Mouse (Mus musculus) CD4-positive, CD25-positive, alpha-beta regulatory T cell, adult 4 months (primary cell): ENCODE data around the gene Cxcl10. TPM values are rescaled to one million over a fixed set of nuclear protein-coding genes. Genes with fewer than 3 reads are reported as not detected.

Experiments
- ATAC-seq: one replicate; pipeline ENCODE4 v1.8.0; 2017
- polyA plus RNA-seq, 2 experiments: library from polyadenylated mRNA; unstranded; fragments of 100-300 nt; shearing (Covaris generic); gene quantifications; one replicate each; pipeline ENCODE4 v1.2.1; 2017

Gene Cxcl10
- polyA plus RNA-seq, 2 experiments from 2014 or later = 12.1 to 23.6 TPM

DNA sequence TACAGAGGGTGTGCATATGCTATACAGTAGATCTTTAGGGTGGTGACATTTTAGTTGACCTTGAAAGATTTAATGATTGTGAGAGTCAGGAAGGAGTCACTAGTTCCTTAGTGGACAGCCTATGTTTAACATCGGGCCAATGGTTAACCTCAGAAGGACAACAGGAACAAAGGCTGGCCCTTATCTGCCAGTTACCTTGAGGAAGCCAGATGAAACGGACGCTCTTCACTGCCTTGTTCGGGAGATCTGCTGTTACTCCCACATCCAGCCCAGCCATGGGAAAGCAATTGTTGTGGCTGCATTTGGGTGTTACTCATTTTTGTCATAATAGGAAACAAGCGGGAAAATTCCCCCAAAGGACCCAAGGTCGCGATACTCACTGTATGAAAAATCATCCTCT is 34.9 kb downstream of the Cxcl10 start:
- no peak for ATAC-seq

GRCm38 (mm10) chr5:92312046-92312715 is 36.5 kb downstream of the Cxcl10 start:
- ATAC-seq = peak; percentile 42

DNA sequence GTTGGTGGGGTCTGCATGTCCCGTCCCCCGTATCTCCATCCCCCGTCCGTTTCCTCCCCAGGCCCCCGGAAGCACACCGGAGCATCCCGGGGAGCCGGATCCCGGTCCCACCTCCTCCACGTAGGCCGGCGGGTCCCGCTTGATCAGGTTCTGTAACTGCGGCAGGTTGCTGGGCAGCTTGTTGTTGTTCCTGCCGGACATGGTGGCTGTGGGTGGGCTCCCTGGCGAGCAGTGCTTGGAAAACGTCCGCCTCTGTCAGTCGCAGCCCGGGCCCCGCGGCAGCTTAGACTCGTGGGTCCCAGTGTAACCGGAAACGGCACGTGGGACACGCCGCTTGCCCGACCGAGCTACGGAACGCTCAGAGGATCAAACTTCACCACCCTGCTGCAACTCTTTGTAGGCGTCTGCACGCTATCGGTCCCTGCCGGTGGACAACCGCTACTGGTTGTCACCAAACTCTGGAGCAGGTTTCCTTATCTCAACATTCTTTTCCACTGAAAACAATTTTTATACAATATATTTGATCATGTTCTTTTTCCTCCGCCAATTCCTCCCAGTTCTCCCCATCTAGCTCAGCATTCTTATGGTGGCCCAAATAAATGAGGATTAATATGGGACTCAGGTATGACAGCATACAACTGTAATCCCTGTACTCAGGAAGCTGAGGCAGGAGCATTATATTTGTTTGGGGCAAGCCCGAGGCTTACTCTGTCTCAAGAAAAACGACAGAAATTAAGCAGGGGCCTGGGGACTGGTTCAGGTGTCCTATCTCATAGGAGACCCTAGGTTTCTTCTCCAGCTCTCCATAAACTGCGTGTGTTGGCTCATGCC is 38.8 kb downstream of the Cxcl10 start, which contains the start of gene Sdad1:
TSS of gene Sdad1 (minus strand) at position 799 of the 831 bp plus-strand sequence.
- ATAC-seq = peak; percentile 96

GRCm38 (mm10) chr5:92304291-92304690 is 44.4 kb downstream of the Cxcl10 start:
- ATAC-seq = no peak

DNA sequence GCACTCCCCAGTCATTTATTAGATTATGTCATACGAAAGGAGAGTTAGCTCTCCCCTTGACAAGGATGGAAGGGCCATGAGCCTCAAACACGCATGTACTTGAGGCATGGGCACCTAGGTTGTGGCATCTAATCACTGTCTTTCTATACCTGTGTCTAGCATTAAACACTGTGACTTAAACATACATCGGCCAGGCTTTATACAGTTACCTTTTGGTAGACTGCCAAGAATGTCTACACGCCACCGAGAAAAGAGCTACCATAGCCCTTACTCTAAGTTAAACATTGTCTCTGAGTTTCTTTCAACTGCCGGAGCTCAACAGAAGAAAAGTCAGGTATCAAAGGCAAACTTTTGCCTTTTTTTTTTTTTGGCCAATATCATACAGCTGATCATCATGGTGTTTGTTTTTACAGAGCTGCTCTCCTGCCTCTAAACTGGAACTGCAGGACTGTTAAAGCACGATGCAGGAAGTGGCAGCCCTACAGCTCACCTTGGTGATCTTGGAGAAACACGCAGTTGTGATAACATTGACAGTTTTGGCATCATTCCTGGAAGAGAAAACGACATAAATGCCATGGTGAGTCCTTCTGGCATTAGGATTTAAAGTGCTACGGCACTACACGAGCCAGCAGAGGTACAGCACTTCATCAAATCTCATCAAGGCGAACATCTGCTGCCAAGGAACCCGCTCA is 46.4 kb downstream of the Cxcl10 start:
- no peak for ATAC-seq

Other genes starting within 250 kb of the Cxcl10 start
- 10 to 100 TPM; 35.5 to 36.5 TPM for gene Uso1, start 211.0 kb downstream of the Cxcl10 start, polyA plus RNA-seq
- not detected for gene U90926, start 133.5 kb downstream of the Cxcl10 start, polyA plus RNA-seq
- gene Ppef2, start 92.6 kb downstream of the Cxcl10 start, polyA plus RNA-seq = under 1 TPM in 1 of 2 experiments, not detected in 1; 0.27 TPM
- 10 to 100 TPM; 11.1 to 11.8 TPM for gene Naaa, start 70.7 kb downstream of the Cxcl10 start, polyA plus RNA-seq
- gene Sdad1, start 38.4 kb downstream of the Cxcl10 start, polyA plus RNA-seq = 10 to 100 TPM; 41.8 to 62.4 TPM
- gene Cxcl9, start 20.8 kb downstream of the Cxcl10 start, polyA plus RNA-seq = under 1 TPM in 1 of 2 experiments, not detected in 1; 0.26 TPM
- gene Art3, start 17.1 kb downstream of the Cxcl10 start, polyA plus RNA-seq = 10 to 100 TPM in 1 of 2 experiments, 1 to 10 TPM in 1; 9.2 to 11.0 TPM
- 10 to 100 TPM; 41.3 to 42.7 TPM for gene Nup54, start 86.3 kb upstream of the Cxcl10 start, polyA plus RNA-seq
- gene Scarb2, start 157.9 kb upstream of the Cxcl10 start, polyA plus RNA-seq = 10 to 100 TPM in 1 of 2 experiments, 1 to 10 TPM in 1; 9.1 to 13.0 TPM
- gene Fam47e, start 206.2 kb upstream of the Cxcl10 start, polyA plus RNA-seq = not detected